Mouse (Mus musculus) forebrain, embryonic 15.5 days (tissue): ENCODE results near the gene Slc23a4. TPM values are rescaled to one million over a fixed set of nuclear protein-coding genes. Genes with fewer than 3 reads are reported as not detected.

Source experiments
- ATAC-seq: fragments of 200-750 bp; cut with Nextera tagmentation; replicated peaks from 2 replicates; pipeline ENCODE4 v1.8.0; 2017; ENCODE audit warnings: mild to moderate bottlenecking, moderate TSS enrichment, moderate library complexity
- H3K27ac ChIP-seq: fragments of 300-500 bp; sonication (generic); replicated peaks from 2 replicates; pipeline ENCODE4 v1.5.1; 2015; ENCODE audit warnings: mild to moderate bottlenecking, inconsistent platforms
- H3K27me3 ChIP-seq: fragments of 300-500 bp; sonication (generic); 2 replicates; pipeline ENCODE4 v1.6.1; 2015; ENCODE audit warnings: inconsistent platforms
- H3K36me3 ChIP-seq: fragments of 300-500 bp; sonication (generic); 2 replicates; pipeline ENCODE4 v1.6.1; 2015; ENCODE audit warnings: mild to moderate bottlenecking, inconsistent platforms
- H3K4me1 ChIP-seq: fragments of 300-500 bp; sonication (generic); 2 replicates; pipeline ENCODE4 v1.6.1; 2015; ENCODE audit warnings: inconsistent platforms
- H3K4me2 ChIP-seq: fragments of 300-500 bp; sonication (generic); replicated peaks from 2 replicates; pipeline ENCODE4 v1.6.1; 2015; ENCODE audit warnings: mild to moderate bottlenecking, inconsistent platforms
- H3K4me3 ChIP-seq: fragments of 300-500 bp; sonication (generic); 2 replicates; pipeline ENCODE4 v1.5.1; 2015; ENCODE audit warnings: mild to moderate bottlenecking, inconsistent platforms
- H3K9ac ChIP-seq: fragments of 300-500 bp; sonication (generic); replicated peaks from 2 replicates; pipeline ENCODE4 v1.6.1; 2015; ENCODE audit warnings: mild to moderate bottlenecking, inconsistent platforms
- H3K9me3 ChIP-seq: fragments of 300-500 bp; sonication (generic); 2 replicates; pipeline ENCODE4 v1.6.1; 2016; ENCODE audit warnings: inconsistent platforms
- WGBS: fragments of 180-500 bp; shearing (Covaris S2); methylation state at CpG from one replicate; pipeline ENCODE4 v1.1.7; 2015; ENCODE audit warnings: mixed read lengths; 5-methylcytosine and 5-hydroxymethylcytosine counted together
- polyA plus RNA-seq: library from polyadenylated mRNA; unstranded; fragments of >200 nt; fragmentation: Nextera tagmentation; extraction: Ambion mirVana; gene quantifications from 2 replicates; pipeline ENCODE4 v1.2.1, GENCODE M21; 2015

The Slc23a4 gene
- polyA plus RNA-seq, 1 experiment from 2014 or later = 0.48 TPM

DNA sequence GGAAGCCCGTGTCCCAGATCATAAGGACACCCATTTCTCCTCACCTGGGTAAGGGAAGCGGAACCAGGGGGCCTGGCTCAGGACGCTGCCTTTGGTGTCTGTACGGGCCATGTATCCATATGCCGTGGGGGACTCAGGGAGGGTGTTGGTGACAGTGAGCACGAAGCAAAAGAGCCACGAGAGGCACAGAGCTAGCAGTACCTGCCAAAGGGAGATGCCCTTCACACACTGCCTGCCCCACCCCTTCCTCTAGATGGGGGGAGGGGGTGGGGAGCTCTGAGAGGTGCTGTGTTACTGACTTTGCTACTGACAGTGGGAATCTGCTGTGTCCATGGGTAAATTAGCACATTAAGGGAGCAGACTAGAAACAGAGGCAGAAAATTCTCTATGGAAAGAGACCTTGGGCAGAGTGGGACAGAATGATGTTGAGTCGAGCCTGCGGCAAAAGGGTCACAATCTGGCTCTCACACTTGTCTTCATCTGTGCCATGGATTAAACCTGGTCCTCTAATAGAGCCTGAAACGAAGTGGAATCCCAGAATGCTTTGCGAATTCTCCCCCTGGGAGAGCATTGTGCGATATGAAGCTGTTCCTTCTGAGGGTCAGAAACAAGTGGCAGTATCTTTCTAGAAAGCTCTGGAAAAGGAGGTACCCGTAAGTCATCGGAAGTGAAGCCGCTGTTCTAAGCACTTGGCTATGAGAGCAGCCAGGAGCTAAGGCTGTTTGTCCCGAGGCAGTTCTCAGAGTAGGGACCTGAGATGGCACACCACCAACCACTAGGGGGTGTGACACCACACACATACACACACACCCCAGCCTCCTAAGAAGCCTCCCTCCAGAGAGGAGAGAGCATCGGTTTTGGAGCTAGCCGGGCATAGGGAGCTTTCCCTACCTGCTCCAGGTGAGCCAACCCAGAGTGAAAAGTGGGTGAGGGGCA is 33.0 kb downstream of the Slc23a4 start:
- Histone ChIP-seq H3K4me1 (peaks cover 6% of the 10 kb centered on the region; the same call in 1 of the 2 replicates), H3K27ac (no peak overlapping the region), H3K4me2 (peak overlapping the region; percentile 40), H3K36me3 (no peaks in the 10 kb centered on the region), H3K9ac (no peak overlapping the region), H3K9me3 (no peaks in the 10 kb centered on the region), H3K4me3 (peak overlapping the region; percentile 12; the same call in 1 of the 2 replicates), H3K27me3 (no peaks in the 10 kb centered on the region)
- peak; percentile 73 for ATAC-seq
- WGBS = 54% methylated on average over 18 of the region's 18 CpGs

DNA sequence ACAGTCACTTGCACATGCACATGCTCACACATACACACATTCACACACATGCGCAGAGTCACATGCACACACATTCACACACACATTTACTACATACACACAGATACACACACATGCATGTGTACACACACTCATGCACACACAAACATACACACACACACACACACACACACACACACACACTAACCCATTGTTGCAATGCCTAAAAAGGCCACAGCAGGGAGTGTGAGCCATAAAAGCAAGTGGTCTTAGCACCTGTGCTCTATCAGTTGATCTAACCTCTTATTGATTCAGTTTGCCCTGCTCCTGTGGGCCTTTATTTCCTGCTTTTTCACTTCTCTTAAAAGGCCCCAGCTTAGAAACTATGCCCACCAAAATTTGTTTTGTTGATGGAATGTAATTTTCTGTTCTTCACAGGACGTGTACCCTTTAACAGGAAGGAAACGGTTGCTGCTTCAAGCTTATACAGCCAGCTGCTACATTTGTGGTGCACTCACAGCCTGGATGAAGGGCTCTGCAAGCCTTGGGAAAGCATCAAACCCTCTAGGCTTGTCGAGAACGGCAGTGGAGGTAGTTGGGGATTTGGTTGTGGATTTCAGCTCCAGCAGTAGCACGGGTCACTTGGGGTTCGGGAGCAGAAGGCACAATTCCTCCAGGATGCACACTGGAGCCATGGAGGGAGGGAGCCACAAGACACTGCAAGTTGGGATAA is 36.1 kb downstream of the Slc23a4 start:
- H3K4me2 ChIP-seq = no peak overlapping the region
- no peaks in the 10 kb centered on the region for H3K27me3 ChIP-seq
- no peak overlapping the region for H3K9ac ChIP-seq
- 74% methylated on average over 7 of the region's 7 CpGs for WGBS
- no peaks in the 10 kb centered on the region for H3K36me3 ChIP-seq
- no peak overlapping the region for H3K4me3 ChIP-seq
- H3K27ac ChIP-seq = no peak overlapping the region
- H3K4me1 ChIP-seq = peaks cover 6% of the 10 kb centered on the region; the same call in 1 of the 2 replicates
- ATAC-seq = no peak
- no peaks in the 10 kb centered on the region for H3K9me3 ChIP-seq

DNA sequence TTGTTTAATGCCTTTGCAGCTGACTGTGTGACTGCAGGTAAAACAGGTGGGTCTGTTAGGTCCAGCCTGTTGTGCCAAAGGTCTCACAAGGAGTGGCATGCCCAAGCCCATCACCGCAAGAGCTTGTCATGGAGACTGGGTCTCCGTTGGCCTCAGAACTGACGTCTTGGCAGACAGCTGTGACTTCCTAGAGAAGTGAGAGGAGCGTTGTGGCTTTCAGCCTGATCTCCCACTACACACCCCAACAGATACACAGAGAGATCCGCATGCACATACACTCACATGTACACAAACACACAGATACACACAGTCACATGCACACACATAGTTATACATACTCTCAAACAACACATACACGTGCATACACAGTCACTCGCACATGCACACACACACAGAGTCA is 36.7 kb downstream of the Slc23a4 start:
- ATAC-seq = no peak
- 92% methylated on average over 7 of the region's 7 CpGs for WGBS
- no peak overlapping the region for H3K27ac ChIP-seq
- no peak overlapping the region for H3K4me3 ChIP-seq
- no peaks in the 10 kb centered on the region for H3K36me3 ChIP-seq
- no peak overlapping the region for H3K9ac ChIP-seq
- peaks cover 6% of the 10 kb centered on the region; the same call in 1 of the 2 replicates for H3K4me1 ChIP-seq
- H3K9me3 ChIP-seq = no peaks in the 10 kb centered on the region
- H3K27me3 ChIP-seq = no peaks in the 10 kb centered on the region
- no peak overlapping the region for H3K4me2 ChIP-seq

DNA sequence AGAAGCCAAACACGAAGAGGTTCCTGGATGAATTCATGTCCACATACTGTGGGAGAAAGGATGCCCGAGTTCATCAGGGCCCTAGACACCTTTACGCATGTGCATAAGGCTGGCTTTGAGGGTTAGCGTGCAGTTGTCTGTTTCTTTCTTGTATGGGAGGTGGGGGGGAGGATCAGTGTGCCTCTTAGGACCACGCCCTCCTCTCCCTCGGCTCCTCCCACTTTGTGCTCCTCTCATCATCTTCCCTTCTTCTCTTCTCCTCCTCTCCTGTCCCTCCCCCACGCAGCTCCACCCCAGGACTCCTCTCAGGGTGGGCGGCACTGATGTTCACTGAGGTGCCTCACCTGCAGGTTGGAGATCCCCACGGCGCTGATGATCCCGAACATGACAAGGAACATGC is 39.7 kb downstream of the Slc23a4 start:
- no peak overlapping the region for H3K27ac ChIP-seq
- ATAC-seq = peak; percentile 51
- H3K27me3 ChIP-seq = no peaks in the 10 kb centered on the region
- H3K9ac ChIP-seq = 0 out of 2 replicates have a peak overlapping the region, but pooled peaks have one; percentile 2
- H3K9me3 ChIP-seq = no peaks in the 10 kb centered on the region
- H3K4me1 ChIP-seq = no peaks in the 10 kb centered on the region
- H3K4me2 ChIP-seq = peak overlapping the region; percentile 38
- 22% methylated on average over 11 of the region's 11 CpGs for WGBS
- H3K4me3 ChIP-seq = peak overlapping the region; percentile 27
- no peaks in the 10 kb centered on the region for H3K36me3 ChIP-seq

DNA sequence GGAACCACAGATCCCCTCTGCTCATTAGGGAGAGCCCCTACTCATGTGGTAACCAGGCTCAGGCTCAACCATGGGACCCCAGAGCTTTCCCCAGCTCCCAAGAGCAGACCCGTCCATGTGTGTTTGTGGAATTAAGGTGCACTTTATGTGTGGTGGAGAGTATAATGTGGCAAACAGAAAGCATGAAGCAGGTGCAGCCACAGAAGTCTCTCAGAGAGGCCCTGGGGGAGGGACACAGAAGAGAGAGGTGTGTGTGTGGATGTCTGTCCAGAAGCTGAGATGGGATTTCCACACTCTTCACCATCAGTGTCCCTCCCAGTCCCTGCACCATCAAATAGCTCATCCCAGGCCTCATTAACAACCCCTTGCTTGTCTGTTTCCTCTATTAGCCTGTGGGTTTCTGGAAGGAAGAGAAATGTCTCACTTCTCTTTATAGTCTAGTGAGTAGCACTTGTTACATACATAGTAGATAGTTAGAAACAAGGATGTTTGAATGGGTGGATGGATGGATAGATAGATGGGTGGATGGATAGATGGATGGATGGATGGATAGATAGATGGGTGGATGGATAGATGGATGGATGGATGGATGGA is 41.6 kb downstream of the Slc23a4 start:
- H3K9me3 ChIP-seq = no peaks in the 10 kb centered on the region
- WGBS = 93% methylated on average over 1 of the region's 1 CpGs
- H3K36me3 ChIP-seq = no peaks in the 10 kb centered on the region
- H3K4me3 ChIP-seq = no peak overlapping the region
- no peak overlapping the region for H3K4me2 ChIP-seq
- no peaks in the 10 kb centered on the region for H3K4me1 ChIP-seq
- ATAC-seq = no peak
- no peak overlapping the region for H3K9ac ChIP-seq
- H3K27ac ChIP-seq = no peak overlapping the region
- no peaks in the 10 kb centered on the region for H3K27me3 ChIP-seq

DNA sequence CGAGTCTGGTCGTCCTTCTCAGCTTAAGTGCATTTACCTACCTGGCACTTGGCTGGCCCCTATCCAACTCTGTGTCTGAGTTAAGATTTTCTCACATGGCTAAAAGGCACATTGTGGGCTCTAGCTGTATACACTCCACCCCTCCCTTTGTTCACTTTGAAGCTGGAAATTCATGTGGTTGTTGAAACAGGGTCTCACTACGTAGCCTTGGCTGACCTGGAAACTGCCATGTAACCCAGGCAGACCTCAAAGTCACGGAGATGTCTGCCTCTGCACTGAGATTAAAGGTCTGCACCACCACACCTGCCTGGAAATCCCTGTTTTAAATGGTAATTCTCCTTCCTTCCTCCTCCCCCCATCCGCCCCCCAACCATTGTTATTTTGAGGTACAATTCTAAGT is 44.7 kb downstream of the Slc23a4 start:
- Histone ChIP-seq H3K4me2 (no peak overlapping the region), H3K9me3 (no peaks in the 10 kb centered on the region), H3K9ac (no peak overlapping the region), H3K27ac (no peak overlapping the region), H3K4me1 (no peaks in the 10 kb centered on the region), H3K4me3 (no peak overlapping the region), H3K36me3 (no peaks in the 10 kb centered on the region), H3K27me3 (no peaks in the 10 kb centered on the region)
- ATAC-seq = no peak
- 79% methylated on average over 5 of the region's 5 CpGs for WGBS

DNA sequence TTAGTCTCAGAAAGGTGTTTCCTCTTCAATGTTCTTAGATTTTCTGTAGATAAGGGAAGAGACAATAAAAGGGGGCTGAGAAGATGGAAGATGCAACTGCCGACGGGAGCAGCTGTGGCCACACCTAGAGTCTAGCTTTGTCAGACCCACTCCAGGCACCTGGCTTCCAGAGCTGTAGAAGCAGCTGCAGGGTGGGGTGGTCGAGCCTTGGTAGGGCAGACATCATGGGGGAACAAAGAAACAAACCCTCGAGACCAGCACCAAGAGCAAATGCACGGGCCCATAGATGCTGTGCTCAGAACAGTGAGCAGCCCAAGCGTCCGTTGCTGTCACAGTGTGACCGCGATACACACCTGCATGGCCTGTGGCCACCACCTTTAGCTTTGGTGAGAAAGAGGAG is 45.8 kb downstream of the Slc23a4 start:
- H3K27me3 ChIP-seq = no peaks in the 10 kb centered on the region
- H3K36me3 ChIP-seq = no peaks in the 10 kb centered on the region
- 88% methylated on average over 9 of the region's 9 CpGs for WGBS
- H3K9ac ChIP-seq = no peak overlapping the region
- no peaks in the 10 kb centered on the region for H3K9me3 ChIP-seq
- H3K27ac ChIP-seq = no peak overlapping the region
- no peak for ATAC-seq
- H3K4me2 ChIP-seq = no peak overlapping the region
- no peaks in the 10 kb centered on the region for H3K4me1 ChIP-seq
- no peak overlapping the region for H3K4me3 ChIP-seq

DNA sequence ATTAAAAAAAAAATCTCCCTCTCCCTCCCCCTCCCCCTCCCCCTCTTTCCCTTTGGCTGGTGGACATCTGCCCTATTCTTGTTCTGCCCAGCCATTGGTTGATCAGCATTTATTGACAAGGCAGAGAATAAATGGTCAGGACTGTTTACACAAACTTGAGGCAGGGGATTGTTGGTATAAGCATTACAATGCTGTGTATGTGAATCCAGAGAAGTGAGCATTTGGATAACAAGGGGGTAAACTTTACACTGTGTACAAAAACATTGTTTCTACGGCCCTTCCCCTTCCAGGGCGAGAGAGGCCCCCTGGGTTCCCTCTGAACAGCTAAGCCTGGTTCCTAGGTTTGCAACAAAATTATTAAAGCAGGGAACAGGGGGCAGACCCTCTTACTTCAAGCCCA is 46.7 kb downstream of the Slc23a4 start:
- no peak for ATAC-seq
- no peaks in the 10 kb centered on the region for H3K27me3 ChIP-seq
- H3K9me3 ChIP-seq = no peaks in the 10 kb centered on the region
- no peak overlapping the region for H3K4me3 ChIP-seq
- no peak overlapping the region for H3K27ac ChIP-seq
- H3K36me3 ChIP-seq = no peaks in the 10 kb centered on the region
- no peak overlapping the region for H3K9ac ChIP-seq
- 75% methylated on average over 2 of the region's 2 CpGs for WGBS
- H3K4me2 ChIP-seq = no peak overlapping the region
- H3K4me1 ChIP-seq = no peaks in the 10 kb centered on the region

DNA sequence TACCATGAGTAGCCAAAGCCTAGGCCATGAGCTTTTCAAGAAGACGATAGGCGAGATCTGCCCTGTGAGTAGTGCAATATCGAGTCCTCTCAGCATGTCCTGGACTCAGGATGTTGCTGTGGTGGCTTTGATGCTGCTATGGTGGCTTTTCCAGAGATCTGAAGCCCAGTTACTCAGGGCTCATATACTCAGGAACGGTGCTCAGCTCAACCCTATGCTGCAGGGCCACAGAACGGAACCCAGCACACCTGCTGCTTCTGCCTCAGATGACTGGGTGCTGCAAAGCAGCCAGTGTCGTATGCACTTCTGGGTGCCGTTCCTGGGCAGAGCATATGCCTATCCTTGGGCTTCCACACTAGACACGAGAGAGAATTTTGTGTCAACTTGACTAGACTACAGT is 48.8 kb downstream of the Slc23a4 start:
- H3K36me3 ChIP-seq = no peaks in the 10 kb centered on the region
- no peaks in the 10 kb centered on the region for H3K27me3 ChIP-seq
- no peak for ATAC-seq
- WGBS = 89% methylated on average over 8 of the region's 8 CpGs
- no peak overlapping the region for H3K27ac ChIP-seq
- H3K4me3 ChIP-seq = no peak overlapping the region
- H3K4me1 ChIP-seq = no peaks in the 10 kb centered on the region
- H3K9me3 ChIP-seq = no peaks in the 10 kb centered on the region
- no peak overlapping the region for H3K9ac ChIP-seq
- H3K4me2 ChIP-seq = no peak overlapping the region

DNA sequence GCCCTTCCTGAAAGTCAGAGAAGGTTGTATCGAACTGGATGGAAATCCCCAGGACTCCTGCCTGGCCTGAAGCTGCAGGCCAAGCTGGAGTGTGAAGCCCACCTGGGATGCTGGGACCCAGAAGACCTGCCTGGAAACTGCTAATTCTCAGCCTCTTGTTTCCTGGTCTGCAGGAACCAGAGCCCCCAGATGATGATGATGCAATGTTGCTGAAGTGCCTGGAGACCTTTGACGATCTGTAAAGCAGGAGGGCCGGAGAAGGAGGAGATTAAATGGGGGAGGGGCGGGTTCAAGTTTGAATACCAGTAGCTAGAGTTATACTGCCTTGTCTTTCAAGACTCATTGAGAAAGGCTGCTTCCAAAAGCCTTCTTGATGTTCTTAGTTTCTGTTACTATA is 49.3 kb downstream of the Slc23a4 start:
- no peak overlapping the region for H3K27ac ChIP-seq
- no peaks in the 10 kb centered on the region for H3K36me3 ChIP-seq
- 41% methylated on average over 4 of the region's 4 CpGs for WGBS
- no peaks in the 10 kb centered on the region for H3K27me3 ChIP-seq
- H3K4me2 ChIP-seq = no peak overlapping the region
- H3K9ac ChIP-seq = no peak overlapping the region
- no peaks in the 10 kb centered on the region for H3K9me3 ChIP-seq
- H3K4me1 ChIP-seq = no peaks in the 10 kb centered on the region
- ATAC-seq = no peak
- H3K4me3 ChIP-seq = no peak overlapping the region

DNA sequence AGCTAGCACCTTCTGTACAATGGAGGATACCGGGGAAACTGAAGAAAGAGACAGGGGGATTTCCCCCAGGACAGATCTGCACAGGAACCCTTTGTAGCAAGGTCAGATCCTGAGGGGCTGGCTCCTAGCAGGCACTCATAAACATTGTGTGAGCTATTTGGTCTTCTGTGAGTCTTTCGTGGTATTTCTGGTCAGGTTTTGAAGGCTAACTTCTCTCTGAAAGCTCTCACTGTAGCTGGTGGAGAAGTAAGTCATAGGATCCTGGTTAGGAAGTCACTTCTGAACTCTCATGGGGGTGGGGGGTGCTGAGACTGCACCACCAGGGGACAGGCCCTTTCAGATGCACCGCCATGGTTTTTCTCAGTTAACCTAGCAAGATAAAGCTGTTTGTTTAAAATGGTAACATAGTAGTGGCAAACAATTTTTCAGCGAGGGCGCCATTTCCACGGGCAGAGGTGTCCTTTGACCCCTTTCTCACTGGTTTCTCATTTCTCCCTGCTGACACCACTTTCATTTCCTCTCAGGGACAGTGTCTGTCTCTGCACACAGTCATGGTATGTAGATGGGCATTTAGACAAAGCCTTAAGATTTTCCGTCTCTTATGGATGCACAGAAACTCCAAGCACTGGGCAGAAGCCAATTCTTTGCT is 49.8 kb downstream of the Slc23a4 start:
- Histone ChIP-seq H3K36me3 (no peaks in the 10 kb centered on the region), H3K4me2 (no peak overlapping the region), H3K4me3 (no peak overlapping the region), H3K9me3 (no peaks in the 10 kb centered on the region), H3K9ac (no peak overlapping the region), H3K4me1 (no peaks in the 10 kb centered on the region), H3K27ac (no peak overlapping the region), H3K27me3 (no peaks in the 10 kb centered on the region)
- WGBS = 79% methylated on average over 7 of the region's 7 CpGs
- ATAC-seq = no peak

DNA sequence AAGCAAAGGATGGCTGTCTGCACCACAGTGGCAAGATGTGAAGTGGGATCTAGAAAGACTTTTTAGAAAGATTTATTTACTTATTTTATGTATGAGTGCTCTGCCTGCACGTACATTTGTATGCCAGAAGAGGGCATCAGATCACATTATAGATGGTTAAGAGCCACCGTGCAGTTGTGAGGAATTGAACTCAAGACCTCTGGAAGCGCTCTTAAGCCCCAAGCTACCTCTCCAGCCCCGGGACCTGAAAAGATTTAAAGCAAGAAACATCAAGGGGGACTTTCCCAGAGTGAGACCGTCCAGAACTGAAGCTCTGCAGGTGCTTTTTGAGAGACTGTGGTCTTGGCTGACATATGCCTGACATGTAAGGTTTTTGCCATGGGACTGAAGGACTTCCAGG is 51.5 kb downstream of the Slc23a4 start:
- Histone ChIP-seq H3K9me3 (no peaks in the 10 kb centered on the region), H3K27me3 (no peaks in the 10 kb centered on the region), H3K4me2 (no peak overlapping the region), H3K36me3 (no peaks in the 10 kb centered on the region), H3K4me3 (no peak overlapping the region), H3K27ac (no peak overlapping the region), H3K4me1 (no peaks in the 10 kb centered on the region), H3K9ac (no peak overlapping the region)
- no peak for ATAC-seq
- 70% methylated on average over 5 of the region's 5 CpGs for WGBS
